In genomic region chr9:117247311-117247980, GRCm38 (mm10) we compare ENCODE assay signal across 9 mouse cellular contexts.
A peak's percentile ranks its signal among the peaks of the same experiment; 100 is the strongest.
DNase-seq lines count a peak whose midpoint lies in the region; ATAC-seq and TF ChIP-seq lines count a peak whose summit lies in the region.
"Had no signal": no experiment of that assay in that cellular context is flagged by ENCODE, and none has a peak within 500 bp of the region (broad histone marks: within the 10 kb centered on the region; RNA-seq: fewer than 3 reads in every experiment).

No protein-coding gene starts in this region.

- peak overlapping the region; percentile 19 for H3K4me3 ChIP-seq in lung, embryonic 15.5 days
- H3K4me3 ChIP-seq in lung, adult 2 months (replicated peaks; ENCODE audit: extremely low read depth, low read depth, low read length), result no peak overlapping the region
- H3K4me3 ChIP-seq in hindbrain, embryonic 15.5 days, result peak overlapping the region; percentile 15; the same call in 1 of the 2 replicates
- no peak overlapping the region for H3K4me3 ChIP-seq in neural tube, embryonic 14.5 days (ENCODE audit: low read depth, low read length)

- WGBS in lung, embryonic 15.5 days, result 5% methylated on average over 5 of the region's 5 CpGs
- 13% methylated on average over 5 of the region's 5 CpGs for WGBS in lung, adult 2 months
- 45% methylated on average over 5 of the region's 5 CpGs for WGBS in hindbrain, embryonic 15.5 days
- WGBS in neural tube, embryonic 14.5 days, result 27% methylated on average over 5 of the region's 5 CpGs

- no peak for ATAC-seq in lung, embryonic 15.5 days (ENCODE audit: borderline replicate concordance, extremely low read depth, low FRiP score, low TSS enrichment)
- ATAC-seq in hindbrain, embryonic 15.5 days (ENCODE audit: low FRiP score, low read depth), result no peak
- ATAC-seq in neural tube, embryonic 14.5 days (ENCODE audit: low read depth), result no peak

- H3K9me3 ChIP-seq in lung, embryonic 15.5 days, result no peaks in the 10 kb centered on the region
- H3K9me3 ChIP-seq in hindbrain, embryonic 15.5 days, result no peaks in the 10 kb centered on the region
- H3K9me3 ChIP-seq in neural tube, embryonic 14.5 days (ENCODE audit: control insufficient read depth, low read length), result no peaks in the 10 kb centered on the region

- H3K9ac ChIP-seq in lung, embryonic 15.5 days, result peak overlapping the region; percentile 22; the same call in 1 of the 2 replicates
- peak overlapping the region; percentile 13; the same call in 1 of the 2 replicates for H3K9ac ChIP-seq in hindbrain, embryonic 15.5 days
- H3K9ac ChIP-seq in neural tube, embryonic 14.5 days (replicated peaks; ENCODE audit: low read depth, low read length), result 0 out of 2 replicates have a peak overlapping the region, but pooled peaks have one; percentile 22

- TF ChIP-seq POLR2A in lung, adult 2 months (IDR thresholded peaks at IDR 0.05; ENCODE audit: borderline replicate concordance, extremely low read depth, low read depth, low read length), result no peak

- peak overlapping the region; percentile 57 for H3K4me2 ChIP-seq in lung, embryonic 15.5 days
- peak overlapping the region; percentile 56 for H3K4me2 ChIP-seq in hindbrain, embryonic 15.5 days
- peak overlapping the region; percentile 38 for H3K4me2 ChIP-seq in neural tube, embryonic 14.5 days (ENCODE audit: low read depth, low read length)

- peak overlapping the region; percentile 78 for H3K27ac ChIP-seq in lung, embryonic 15.5 days
- no peak overlapping the region; the same call in 1 of the 2 replicates for H3K27ac ChIP-seq in hindbrain, embryonic 15.5 days (replicated peaks)
- H3K27ac ChIP-seq in neural tube, embryonic 14.5 days (ENCODE audit: low read depth, low read length), result no peak overlapping the region

- no peaks in the 10 kb centered on the region for H3K27me3 ChIP-seq in lung, embryonic 15.5 days
- no peaks in the 10 kb centered on the region for H3K27me3 ChIP-seq in hindbrain, embryonic 15.5 days
- H3K27me3 ChIP-seq in neural tube, embryonic 14.5 days (ENCODE audit: control insufficient read depth, insufficient read depth, low read length), result no peaks in the 10 kb centered on the region

- no peak for TF ChIP-seq CTCF in lung, adult 2 months (IDR thresholded peaks at IDR 0.05; ENCODE audit: insufficient read depth, low read length)

- no peaks in the 10 kb centered on the region for H3K36me3 ChIP-seq in lung, embryonic 15.5 days
- no peaks in the 10 kb centered on the region for H3K36me3 ChIP-seq in hindbrain, embryonic 15.5 days
- no peaks in the 10 kb centered on the region for H3K36me3 ChIP-seq in neural tube, embryonic 14.5 days (ENCODE audit: control insufficient read depth, insufficient read depth, low read length)

- peaks cover 46% of the 10 kb centered on the region for H3K4me1 ChIP-seq in lung, embryonic 15.5 days
- peaks cover 8% of the 10 kb centered on the region for H3K4me1 ChIP-seq in lung, adult 2 months (ENCODE audit: control insufficient read depth, insufficient read depth, low read length)
- peaks cover 53% of the 10 kb centered on the region for H3K4me1 ChIP-seq in hindbrain, embryonic 15.5 days (replicated peaks)
- peaks cover 39% of the 10 kb centered on the region for H3K4me1 ChIP-seq in neural tube, embryonic 14.5 days (ENCODE audit: control insufficient read depth, insufficient read depth, low read length)

- DNase-seq in adrenal gland, adult 2 months, result peak; percentile 10
- DNase-seq in adrenal gland, postnatal 25 days, result no peak
- no peak for DNase-seq in lung, adult 2 months
- DNase-seq in T-cell, adult 2 months (ENCODE audit: low spot score), result no peak
- no peak for DNase-seq in right cerebral cortex, postnatal 36 days (ENCODE audit: low spot score in 2 of 2)
- DNase-seq: left cerebral cortex, postnatal 4 days had no signal

Comparison
In these comparisons a context has a peak if more than half of its experiments do, and no peak if none do; other contexts are left out.
1. H3K4me3 ChIP-seq: peak in lung, embryonic 15.5 days (single experiment) and hindbrain, embryonic 15.5 days (single experiment); none in lung, adult 2 months (single experiment) and neural tube, embryonic 14.5 days (single experiment).
2. Peak in every context shown above with its lines, with median percentiles within 50 percentile points of each other: H3K4me2 ChIP-seq and H3K9ac ChIP-seq.